Mouse (Mus musculus): ENCODE results near the gene Vmn1r211.

DNA sequence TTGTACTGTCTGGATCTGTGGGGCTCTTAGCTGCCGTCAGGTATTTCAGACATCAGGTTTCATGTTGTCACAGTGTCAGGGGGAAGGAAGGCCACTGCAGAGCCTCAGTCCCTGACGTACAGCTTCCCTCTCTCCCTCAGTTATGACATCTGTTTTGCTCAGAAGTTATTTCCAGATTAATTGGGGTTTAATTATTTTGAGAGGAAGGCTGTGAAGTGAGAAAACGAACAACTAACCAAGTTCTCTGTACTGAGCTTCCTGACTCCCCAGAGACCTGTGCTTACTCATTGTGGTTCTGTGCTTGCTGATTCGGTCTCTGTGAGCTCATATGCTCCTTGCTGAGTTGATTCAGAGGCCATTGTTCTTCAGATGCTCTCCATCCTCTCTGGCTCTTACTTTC lies 26.1 kb downstream of the Vmn1r211 start, which contains the start of gene Vmn1r210:
- TF ChIP-seq CTCF (IDR thresholded peaks at IDR 0.05; ENCODE audit: low read depth, low read length) (no peak), GATA1 (IDR thresholded peaks at IDR 0.05; ENCODE audit: borderline replicate concordance, low read length) (no peak), POLR2AphosphoS5 (IDR thresholded peaks at IDR 0.05; ENCODE audit: insufficient replicate concordance, low read depth, low read length) (no peak), GATA2 (IDR thresholded peaks at IDR 0.05; ENCODE audit: borderline replicate concordance, low read depth, low read length) (no peak)

All from G1E (cell line).